Mouse (Mus musculus): Measurements from ENCODE around the gene Mast4. TPM values are rescaled to one million over a fixed set of nuclear protein-coding genes. Genes with fewer than 3 reads are reported as not detected.

Mast4 gene
- polyA plus RNA-seq, 1 experiment from 2014 or later: 31.0 TPM

GRCm38 (mm10) chr13:102932434-102932833, 401.9 kb downstream of the Mast4 start:
- Histone ChIP-seq H3K27ac (ENCODE audit: low read depth, low read length) (no peak overlapping the region), H3K4me1 (ENCODE audit: control insufficient read depth, insufficient read depth, low read length) (no peaks in the 10 kb centered on the region), H3K9me3 (ENCODE audit: control insufficient read depth, low read length) (no peaks in the 10 kb centered on the region), H3K4me2 (replicated peaks; ENCODE audit: low read depth, low read length) (no peak overlapping the region), H3K36me3 (ENCODE audit: control insufficient read depth, insufficient read depth, low read length) (no peaks in the 10 kb centered on the region), H3K9ac (ENCODE audit: low read depth, low read length) (no peak overlapping the region), H3K4me3 (ENCODE audit: low read length) (no peak overlapping the region), H3K27me3 (ENCODE audit: control insufficient read depth, insufficient read depth, low read length) (no peaks in the 10 kb centered on the region)
- no peak for ATAC-seq (ENCODE audit: low FRiP score, low TSS enrichment)
- 36% methylated on average over 9 of the region's 9 CpGs for WGBS

GRCm38 (mm10) chr13:102931951-102932350, 402.3 kb downstream of the Mast4 start:
- Histone ChIP-seq H3K4me2 (replicated peaks; ENCODE audit: low read depth, low read length) (no peak overlapping the region), H3K27me3 (ENCODE audit: control insufficient read depth, insufficient read depth, low read length) (no peaks in the 10 kb centered on the region), H3K27ac (ENCODE audit: low read depth, low read length) (no peak overlapping the region), H3K4me3 (ENCODE audit: low read length) (no peak overlapping the region), H3K36me3 (ENCODE audit: control insufficient read depth, insufficient read depth, low read length) (no peaks in the 10 kb centered on the region), H3K4me1 (ENCODE audit: control insufficient read depth, insufficient read depth, low read length) (no peaks in the 10 kb centered on the region), H3K9me3 (ENCODE audit: control insufficient read depth, low read length) (no peaks in the 10 kb centered on the region), H3K9ac (ENCODE audit: low read depth, low read length) (no peak overlapping the region)
- 91% methylated on average over 1 of the region's 1 CpGs for WGBS
- ATAC-seq (ENCODE audit: low FRiP score, low TSS enrichment): no peak

- Histone ChIP-seq H3K4me3 (ENCODE audit: low read length) (no peak overlapping the region), H3K9ac (ENCODE audit: low read depth, low read length) (no peak overlapping the region), H3K4me1 (ENCODE audit: control insufficient read depth, insufficient read depth, low read length) (no peaks in the 10 kb centered on the region), H3K27me3 (ENCODE audit: control insufficient read depth, insufficient read depth, low read length) (no peaks in the 10 kb centered on the region), H3K9me3 (ENCODE audit: control insufficient read depth, low read length) (no peaks in the 10 kb centered on the region), H3K36me3 (ENCODE audit: control insufficient read depth, insufficient read depth, low read length) (no peaks in the 10 kb centered on the region), H3K27ac (ENCODE audit: low read depth, low read length) (no peak overlapping the region), H3K4me2 (replicated peaks; ENCODE audit: low read depth, low read length) (no peak overlapping the region)
- ATAC-seq (ENCODE audit: low FRiP score, low TSS enrichment): no peak
- WGBS: 79% methylated on average over 7 of the region's 7 CpGs
These were observed 408.3 kb downstream of the Mast4 start for GRCm38 (mm10) chr13:102925844-102926598.

- Histone ChIP-seq H3K9me3 (ENCODE audit: control insufficient read depth, low read length) (no peaks in the 10 kb centered on the region), H3K36me3 (ENCODE audit: control insufficient read depth, insufficient read depth, low read length) (no peaks in the 10 kb centered on the region), H3K9ac (ENCODE audit: low read depth, low read length) (no peak overlapping the region), H3K4me3 (ENCODE audit: low read length) (no peak overlapping the region), H3K27me3 (ENCODE audit: control insufficient read depth, insufficient read depth, low read length) (no peaks in the 10 kb centered on the region), H3K4me2 (replicated peaks; ENCODE audit: low read depth, low read length) (no peak overlapping the region), H3K27ac (ENCODE audit: low read depth, low read length) (no peak overlapping the region), H3K4me1 (ENCODE audit: control insufficient read depth, insufficient read depth, low read length) (0 out of 2 replicates have a peak, but pooled peaks cover 9% of the 10 kb centered on the region)
- ATAC-seq (ENCODE audit: low FRiP score, low TSS enrichment): no peak
- WGBS: 53% methylated on average over 7 of the region's 7 CpGs
These were observed 414.6 kb downstream of the Mast4 start for GRCm38 (mm10) chr13:102919741-102920140.

- H3K9me3 ChIP-seq (ENCODE audit: control insufficient read depth, low read length): no peaks in the 10 kb centered on the region
- no peaks in the 10 kb centered on the region for H3K27me3 ChIP-seq (ENCODE audit: control insufficient read depth, insufficient read depth, low read length)
- H3K4me3 ChIP-seq (ENCODE audit: low read length): no peak overlapping the region
- no peak overlapping the region for H3K4me2 ChIP-seq (replicated peaks; ENCODE audit: low read depth, low read length)
- no peak for ATAC-seq (ENCODE audit: low FRiP score, low TSS enrichment)
- WGBS: 13% methylated on average over 4 of the region's 4 CpGs
- H3K36me3 ChIP-seq (ENCODE audit: control insufficient read depth, insufficient read depth, low read length): no peaks in the 10 kb centered on the region
- H3K4me1 ChIP-seq (ENCODE audit: control insufficient read depth, insufficient read depth, low read length): 0 out of 2 replicates have a peak, but pooled peaks cover 9% of the 10 kb centered on the region
- H3K9ac ChIP-seq (ENCODE audit: low read depth, low read length): no peak overlapping the region
- H3K27ac ChIP-seq (ENCODE audit: low read depth, low read length): no peak overlapping the region
These were observed 415.7 kb downstream of the Mast4 start for GRCm38 (mm10) chr13:102918616-102919015.

GRCm38 (mm10) chr13:102915341-102915740, 419.0 kb downstream of the Mast4 start:
- no peaks in the 10 kb centered on the region for H3K9me3 ChIP-seq (ENCODE audit: control insufficient read depth, low read length)
- no peaks in the 10 kb centered on the region for H3K27me3 ChIP-seq (ENCODE audit: control insufficient read depth, insufficient read depth, low read length)
- ATAC-seq (ENCODE audit: low FRiP score, low TSS enrichment): no peak
- H3K36me3 ChIP-seq (ENCODE audit: control insufficient read depth, insufficient read depth, low read length): no peaks in the 10 kb centered on the region
- no peak overlapping the region for H3K9ac ChIP-seq (ENCODE audit: low read depth, low read length)
- H3K4me3 ChIP-seq (ENCODE audit: low read length): no peak overlapping the region
- H3K27ac ChIP-seq (ENCODE audit: low read depth, low read length): no peak overlapping the region
- no peak overlapping the region for H3K4me2 ChIP-seq (replicated peaks; ENCODE audit: low read depth, low read length)
- 73% methylated on average over 1 of the region's 1 CpGs for WGBS
- 0 out of 2 replicates have a peak, but pooled peaks cover 9% of the 10 kb centered on the region for H3K4me1 ChIP-seq (ENCODE audit: control insufficient read depth, insufficient read depth, low read length)

- 0 out of 2 replicates have a peak, but pooled peaks cover 9% of the 10 kb centered on the region for H3K4me1 ChIP-seq (ENCODE audit: control insufficient read depth, insufficient read depth, low read length)
- no peak overlapping the region for H3K4me2 ChIP-seq (replicated peaks; ENCODE audit: low read depth, low read length)
- H3K27ac ChIP-seq (ENCODE audit: low read depth, low read length): no peak overlapping the region
- H3K27me3 ChIP-seq (ENCODE audit: control insufficient read depth, insufficient read depth, low read length): no peaks in the 10 kb centered on the region
- H3K36me3 ChIP-seq (ENCODE audit: control insufficient read depth, insufficient read depth, low read length): no peaks in the 10 kb centered on the region
- H3K9me3 ChIP-seq (ENCODE audit: control insufficient read depth, low read length): no peaks in the 10 kb centered on the region
- no peak overlapping the region for H3K9ac ChIP-seq (ENCODE audit: low read depth, low read length)
- ATAC-seq (ENCODE audit: low FRiP score, low TSS enrichment): no peak
- H3K4me3 ChIP-seq (ENCODE audit: low read length): no peak overlapping the region
These were observed 419.5 kb downstream of the Mast4 start for GRCm38 (mm10) chr13:102914800-102915199.

GRCm38 (mm10) chr13:102913919-102914318, 420.4 kb downstream of the Mast4 start:
- Histone ChIP-seq H3K9me3 (ENCODE audit: control insufficient read depth, low read length) (no peaks in the 10 kb centered on the region), H3K9ac (ENCODE audit: low read depth, low read length) (no peak overlapping the region), H3K27me3 (ENCODE audit: control insufficient read depth, insufficient read depth, low read length) (no peaks in the 10 kb centered on the region), H3K27ac (ENCODE audit: low read depth, low read length) (no peak overlapping the region), H3K36me3 (ENCODE audit: control insufficient read depth, insufficient read depth, low read length) (no peaks in the 10 kb centered on the region), H3K4me2 (replicated peaks; ENCODE audit: low read depth, low read length) (no peak overlapping the region), H3K4me1 (ENCODE audit: control insufficient read depth, insufficient read depth, low read length) (0 out of 2 replicates have a peak, but pooled peaks cover 5% of the 10 kb centered on the region), H3K4me3 (ENCODE audit: low read length) (no peak overlapping the region)
- 87% methylated on average over 2 of the region's 2 CpGs for WGBS
- ATAC-seq (ENCODE audit: low FRiP score, low TSS enrichment): no peak

GRCm38 (mm10) chr13:102912867-102913266, 421.4 kb downstream of the Mast4 start:
- no peak for ATAC-seq (ENCODE audit: low FRiP score, low TSS enrichment)
- WGBS: 81% methylated on average over 12 of the region's 12 CpGs
- no peak overlapping the region for H3K4me2 ChIP-seq (replicated peaks; ENCODE audit: low read depth, low read length)
- no peaks in the 10 kb centered on the region for H3K9me3 ChIP-seq (ENCODE audit: control insufficient read depth, low read length)
- H3K4me1 ChIP-seq (ENCODE audit: control insufficient read depth, insufficient read depth, low read length): no peaks in the 10 kb centered on the region
- H3K36me3 ChIP-seq (ENCODE audit: control insufficient read depth, insufficient read depth, low read length): no peaks in the 10 kb centered on the region
- H3K27ac ChIP-seq (ENCODE audit: low read depth, low read length): no peak overlapping the region
- no peaks in the 10 kb centered on the region for H3K27me3 ChIP-seq (ENCODE audit: control insufficient read depth, insufficient read depth, low read length)
- no peak overlapping the region for H3K4me3 ChIP-seq (ENCODE audit: low read length)
- no peak overlapping the region for H3K9ac ChIP-seq (ENCODE audit: low read depth, low read length)
